Mouse (Mus musculus): ENCODE measurements at regions not wholly inside any gene's neighbourhood (a gene's known extent, or its start where the extent isn't known, plus 50 kb on each side); places are given as distances from the start of the nearest gene placed in this dataset.

GRCm38 (mm10) chr6:135559501-135559907 is 197.2 kb downstream of the Emp1 start:
- DNase-seq (ENCODE audit: low spot score), result peak; percentile 76
- ATAC-seq (replicated peaks; ENCODE audit: low FRiP score, low TSS enrichment, low read depth), result peak; percentile 70
- H3K36me3 ChIP-seq (ENCODE audit: control insufficient read depth, insufficient read depth, low read length), result no peaks in the 10 kb centered on the region
- no peaks in the 10 kb centered on the region for H3K9me3 ChIP-seq (ENCODE audit: control insufficient read depth, low read length)
- 60% methylated on average over 5 of the region's 5 CpGs for WGBS
- H3K4me1 ChIP-seq (replicated peaks; ENCODE audit: control insufficient read depth, insufficient read depth, low read length), result peaks cover 3% of the 10 kb centered on the region; the same call in 1 of the 2 replicates
- no peak overlapping the region for H3K27ac ChIP-seq (ENCODE audit: low read depth)
- no peaks in the 10 kb centered on the region for H3K27me3 ChIP-seq (replicated peaks; ENCODE audit: control insufficient read depth, insufficient read depth, low read length)
- H3K4me3 ChIP-seq (ENCODE audit: low read depth, low read length), result no peak overlapping the region
- no peak overlapping the region for H3K9ac ChIP-seq (ENCODE audit: low read length)
- no peak overlapping the region for H3K4me2 ChIP-seq (ENCODE audit: low read length)

DNA sequence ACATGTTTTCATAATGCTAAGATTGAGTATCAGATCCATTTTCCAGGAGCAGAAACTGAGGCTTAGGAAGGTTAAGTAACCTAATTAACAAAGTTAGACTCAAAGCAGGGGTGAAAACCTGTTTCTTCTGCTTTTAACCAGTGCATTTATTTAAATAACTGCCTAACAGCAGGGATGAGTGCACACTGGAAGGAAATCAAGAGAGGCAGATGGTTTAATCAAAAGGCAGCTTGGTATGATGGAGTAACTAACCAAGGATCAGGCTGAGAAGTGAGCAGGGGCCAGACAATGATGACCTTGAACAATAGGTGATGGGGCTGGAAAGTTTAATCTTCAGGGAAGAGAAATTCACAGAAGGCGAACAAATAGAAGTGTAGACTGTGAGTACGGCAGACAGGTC is 199.9 kb downstream of the Emp1 start:
- H3K27me3 ChIP-seq (replicated peaks; ENCODE audit: control insufficient read depth, insufficient read depth, low read length), result no peaks in the 10 kb centered on the region
- H3K9me3 ChIP-seq (ENCODE audit: control insufficient read depth, low read length), result no peaks in the 10 kb centered on the region
- H3K4me3 ChIP-seq (ENCODE audit: low read depth, low read length), result no peak overlapping the region
- no peak overlapping the region for H3K27ac ChIP-seq (ENCODE audit: low read depth)
- no peak overlapping the region for H3K9ac ChIP-seq (ENCODE audit: low read length)
- ATAC-seq (replicated peaks; ENCODE audit: low FRiP score, low TSS enrichment, low read depth) (no peak), DNase-seq (ENCODE audit: low spot score) (no peak)
- peaks cover 3% of the 10 kb centered on the region; the same call in 1 of the 2 replicates for H3K4me1 ChIP-seq (replicated peaks; ENCODE audit: control insufficient read depth, insufficient read depth, low read length)
- H3K36me3 ChIP-seq (ENCODE audit: control insufficient read depth, insufficient read depth, low read length), result no peaks in the 10 kb centered on the region
- H3K4me2 ChIP-seq (ENCODE audit: low read length), result no peak overlapping the region
- 91% methylated on average over 2 of the region's 2 CpGs for WGBS

DNA sequence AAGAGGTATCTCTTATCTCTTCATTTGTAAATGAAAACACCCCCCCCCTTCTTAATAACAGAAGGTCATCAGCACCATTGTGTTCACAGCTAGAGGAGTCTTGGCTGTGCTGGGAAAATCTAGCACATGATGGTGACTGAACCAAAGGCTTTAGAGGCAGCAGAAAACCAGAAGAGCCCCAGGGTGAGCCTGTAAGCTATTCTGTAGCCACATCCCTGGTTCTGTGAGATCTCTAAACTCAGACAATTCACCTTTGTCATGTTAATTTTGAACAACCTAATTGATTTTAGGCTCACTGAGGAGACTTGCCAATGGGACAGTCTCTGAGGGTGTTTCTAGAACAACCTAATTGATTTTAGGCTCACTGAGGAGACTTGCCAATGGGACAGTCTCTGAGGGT is 201.4 kb downstream of the Emp1 start:
- Histone ChIP-seq H3K4me2 (ENCODE audit: low read length) (no peak overlapping the region), H3K27ac (ENCODE audit: low read depth) (no peak overlapping the region), H3K4me3 (ENCODE audit: low read depth, low read length) (no peak overlapping the region), H3K4me1 (replicated peaks; ENCODE audit: control insufficient read depth, insufficient read depth, low read length) (peaks cover 3% of the 10 kb centered on the region; the same call in 1 of the 2 replicates), H3K27me3 (replicated peaks; ENCODE audit: control insufficient read depth, insufficient read depth, low read length) (no peaks in the 10 kb centered on the region), H3K9ac (ENCODE audit: low read length) (no peak overlapping the region), H3K36me3 (ENCODE audit: control insufficient read depth, insufficient read depth, low read length) (no peaks in the 10 kb centered on the region), H3K9me3 (ENCODE audit: control insufficient read depth, low read length) (no peaks in the 10 kb centered on the region)
- DNase-seq (ENCODE audit: low spot score), result no peak
- ATAC-seq (replicated peaks; ENCODE audit: low FRiP score, low TSS enrichment, low read depth), result no peak

GRCm38 (mm10) chr6:135569086-135569485 is 206.7 kb downstream of the Emp1 start:
- H3K4me1 ChIP-seq (replicated peaks; ENCODE audit: control insufficient read depth, insufficient read depth, low read length), result no peaks in the 10 kb centered on the region
- H3K4me2 ChIP-seq (ENCODE audit: low read length), result no peak overlapping the region
- no peak overlapping the region for H3K27ac ChIP-seq (ENCODE audit: low read depth)
- H3K9ac ChIP-seq (ENCODE audit: low read length), result no peak overlapping the region
- WGBS, result 68% methylated on average over 1 of the region's 1 CpGs
- no peaks in the 10 kb centered on the region for H3K36me3 ChIP-seq (ENCODE audit: control insufficient read depth, insufficient read depth, low read length)
- no peak overlapping the region for H3K4me3 ChIP-seq (ENCODE audit: low read depth, low read length)
- no peaks in the 10 kb centered on the region for H3K9me3 ChIP-seq (ENCODE audit: control insufficient read depth, low read length)
- no peak for ATAC-seq (replicated peaks; ENCODE audit: low FRiP score, low TSS enrichment, low read depth)
- no peaks in the 10 kb centered on the region for H3K27me3 ChIP-seq (replicated peaks; ENCODE audit: control insufficient read depth, insufficient read depth, low read length)
- DNase-seq (ENCODE audit: low spot score), result no peak

DNA sequence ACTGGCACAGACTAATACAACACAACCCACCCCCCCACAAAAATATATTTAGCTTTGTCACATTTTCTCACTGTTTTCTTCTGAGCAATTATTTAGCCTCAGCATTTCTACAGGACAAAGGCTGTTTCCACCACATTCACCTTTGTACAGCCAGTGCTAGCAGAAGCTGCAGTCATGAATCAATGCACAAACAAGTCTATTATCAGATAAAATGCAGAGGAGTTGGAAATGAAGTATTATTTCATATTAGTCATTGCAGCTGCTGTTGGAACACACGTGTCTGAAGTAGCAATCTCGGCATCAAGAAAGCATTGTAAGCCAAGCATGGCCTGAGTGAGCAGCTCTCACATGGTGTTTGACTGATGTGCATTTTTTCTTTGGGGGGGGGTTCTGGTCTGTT is 212.9 kb downstream of the Emp1 start:
- ATAC-seq (replicated peaks; ENCODE audit: low FRiP score, low TSS enrichment, low read depth) (no peak), DNase-seq (ENCODE audit: low spot score) (no peak)
- WGBS, result 61% methylated on average over 2 of the region's 2 CpGs
- no peak overlapping the region for H3K9ac ChIP-seq (ENCODE audit: low read length)
- H3K36me3 ChIP-seq (ENCODE audit: control insufficient read depth, insufficient read depth, low read length), result no peaks in the 10 kb centered on the region
- H3K27ac ChIP-seq (ENCODE audit: low read depth), result no peak overlapping the region
- H3K4me1 ChIP-seq (replicated peaks; ENCODE audit: control insufficient read depth, insufficient read depth, low read length), result no peaks in the 10 kb centered on the region
- H3K9me3 ChIP-seq (ENCODE audit: control insufficient read depth, low read length), result no peaks in the 10 kb centered on the region
- H3K4me3 ChIP-seq (ENCODE audit: low read depth, low read length), result no peak overlapping the region
- H3K27me3 ChIP-seq (replicated peaks; ENCODE audit: control insufficient read depth, insufficient read depth, low read length), result no peaks in the 10 kb centered on the region
- no peak overlapping the region for H3K4me2 ChIP-seq (ENCODE audit: low read length)

DNA sequence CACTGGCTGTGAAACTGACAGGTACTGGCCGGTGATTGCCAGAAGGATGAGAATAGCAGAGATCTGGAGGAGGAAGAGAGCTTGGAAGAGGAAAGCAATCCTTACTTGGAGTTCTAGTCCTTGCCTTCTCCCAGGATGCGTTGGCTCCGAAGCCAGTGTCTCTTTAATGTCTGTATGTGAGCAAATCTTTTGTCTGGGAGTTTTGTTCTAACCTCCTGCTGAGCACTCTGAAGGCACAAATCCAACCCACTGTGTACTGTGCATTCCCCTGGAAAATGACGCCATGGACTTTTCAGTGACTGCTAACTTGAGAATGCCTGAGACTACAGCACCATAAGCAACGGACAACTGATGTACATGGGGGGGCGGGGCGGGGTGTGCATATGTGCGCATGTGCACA is 216.4 kb downstream of the Emp1 start:
- H3K4me1 ChIP-seq (replicated peaks; ENCODE audit: control insufficient read depth, insufficient read depth, low read length), result no peaks in the 10 kb centered on the region
- H3K27ac ChIP-seq (ENCODE audit: low read depth), result no peak overlapping the region
- 93% methylated on average over 8 of the region's 8 CpGs for WGBS
- no peak overlapping the region for H3K9ac ChIP-seq (ENCODE audit: low read length)
- DNase-seq (ENCODE audit: low spot score) (no peak), ATAC-seq (replicated peaks; ENCODE audit: low FRiP score, low TSS enrichment, low read depth) (no peak)
- H3K4me2 ChIP-seq (ENCODE audit: low read length), result no peak overlapping the region
- no peak overlapping the region for H3K4me3 ChIP-seq (ENCODE audit: low read depth, low read length)
- no peaks in the 10 kb centered on the region for H3K36me3 ChIP-seq (ENCODE audit: control insufficient read depth, insufficient read depth, low read length)
- H3K27me3 ChIP-seq (replicated peaks; ENCODE audit: control insufficient read depth, insufficient read depth, low read length), result no peaks in the 10 kb centered on the region
- H3K9me3 ChIP-seq (ENCODE audit: control insufficient read depth, low read length), result no peaks in the 10 kb centered on the region

DNA sequence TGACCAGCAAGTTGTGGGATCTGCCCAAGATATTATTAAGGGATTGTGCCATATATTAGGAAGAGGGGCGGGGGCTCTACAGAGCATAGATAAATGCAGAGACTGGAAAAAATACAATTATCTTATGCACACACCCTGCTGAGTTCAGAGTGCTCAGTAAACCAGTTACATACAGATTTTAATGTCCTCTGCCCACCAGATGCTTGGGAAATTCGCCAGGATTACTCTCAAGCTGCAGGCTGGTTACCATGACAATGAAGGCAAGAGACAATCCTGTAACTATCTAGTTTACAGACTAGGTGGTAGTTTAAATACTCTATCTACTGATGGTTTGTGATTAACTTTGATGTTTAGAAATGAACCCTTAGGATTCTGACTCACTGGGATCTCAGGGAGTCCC is 220.2 kb downstream of the Emp1 start:
- whole genome bisulfite sequencing, result 58% methylated on average over 2 of the region's 2 CpGs
- Histone ChIP-seq H3K4me1 (replicated peaks; ENCODE audit: control insufficient read depth, insufficient read depth, low read length) (no peaks in the 10 kb centered on the region), H3K9me3 (ENCODE audit: control insufficient read depth, low read length) (no peaks in the 10 kb centered on the region), H3K4me2 (ENCODE audit: low read length) (no peak overlapping the region), H3K9ac (ENCODE audit: low read length) (no peak overlapping the region), H3K27me3 (replicated peaks; ENCODE audit: control insufficient read depth, insufficient read depth, low read length) (no peaks in the 10 kb centered on the region), H3K4me3 (ENCODE audit: low read depth, low read length) (no peak overlapping the region), H3K27ac (ENCODE audit: low read depth) (no peak overlapping the region), H3K36me3 (ENCODE audit: control insufficient read depth, insufficient read depth, low read length) (no peaks in the 10 kb centered on the region)
- no peak for DNase-seq (ENCODE audit: low spot score)
- no peak for ATAC-seq (replicated peaks; ENCODE audit: low FRiP score, low TSS enrichment, low read depth)

DNA sequence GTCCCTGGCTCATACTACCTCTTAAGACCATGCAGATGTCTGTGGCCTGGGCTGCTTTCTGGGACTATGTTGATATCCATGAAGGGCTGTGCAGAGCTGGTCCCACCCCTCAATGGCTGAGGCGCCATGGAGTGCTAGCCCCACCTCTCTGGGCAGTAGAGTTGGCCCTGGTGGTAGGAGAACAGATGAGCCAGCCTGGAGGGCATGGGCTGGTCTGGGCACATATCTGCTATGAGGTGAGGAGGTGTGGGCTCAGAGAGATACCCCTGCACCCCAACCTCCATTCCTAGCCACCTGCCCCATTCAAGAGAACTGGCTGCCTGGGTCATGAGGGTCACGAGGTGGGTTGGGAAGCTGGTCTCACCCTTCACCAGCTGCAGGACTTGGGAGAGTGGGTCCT is 222.4 kb downstream of the Emp1 start:
- 97% methylated on average over 2 of the region's 2 CpGs for WGBS

GRCm38 (mm10) chr6:135590084-135590483 is 227.7 kb downstream of the Emp1 start:
- H3K9me3 ChIP-seq (ENCODE audit: control insufficient read depth, low read length), result no peaks in the 10 kb centered on the region
- H3K4me1 ChIP-seq (replicated peaks; ENCODE audit: control insufficient read depth, insufficient read depth, low read length), result no peaks in the 10 kb centered on the region
- H3K27me3 ChIP-seq (replicated peaks; ENCODE audit: control insufficient read depth, insufficient read depth, low read length), result no peaks in the 10 kb centered on the region
- DNase-seq (ENCODE audit: low spot score), result no peak
- H3K4me2 ChIP-seq (ENCODE audit: low read length), result no peak overlapping the region
- H3K9ac ChIP-seq (ENCODE audit: low read length), result no peak overlapping the region
- no peak overlapping the region for H3K27ac ChIP-seq (ENCODE audit: low read depth)
- ATAC-seq (replicated peaks; ENCODE audit: low FRiP score, low TSS enrichment, low read depth), result no peak
- H3K36me3 ChIP-seq (ENCODE audit: control insufficient read depth, insufficient read depth, low read length), result no peaks in the 10 kb centered on the region
- no peak overlapping the region for H3K4me3 ChIP-seq (ENCODE audit: low read depth, low read length)

More for the DNA sequence above, 222.4 kb downstream of the Emp1 start:
- Histone ChIP-seq H3K4me3 (ENCODE audit: low read depth, low read length) (no peak overlapping the region), H3K9ac (ENCODE audit: low read length) (no peak overlapping the region), H3K36me3 (ENCODE audit: control insufficient read depth, insufficient read depth, low read length) (no peaks in the 10 kb centered on the region), H3K9me3 (ENCODE audit: control insufficient read depth, low read length) (no peaks in the 10 kb centered on the region), H3K4me2 (ENCODE audit: low read length) (no peak overlapping the region), H3K27me3 (replicated peaks; ENCODE audit: control insufficient read depth, insufficient read depth, low read length) (no peaks in the 10 kb centered on the region), H3K4me1 (replicated peaks; ENCODE audit: control insufficient read depth, insufficient read depth, low read length) (no peaks in the 10 kb centered on the region), H3K27ac (ENCODE audit: low read depth) (no peak overlapping the region)
- ATAC-seq (replicated peaks; ENCODE audit: low FRiP score, low TSS enrichment, low read depth) (no peak), DNase-seq (ENCODE audit: low spot score) (no peak)
